Mouse (Mus musculus) embryonic fibroblast, embryonic 13.5 days (primary cell): ENCODE measurements around the gene Dera.

Source experiments
- CTCF ChIP-seq: IDR thresholded peaks from 2 replicates; pipeline ENCODE4 v1.5.1; 2011; ENCODE audit warnings: mild to moderate bottlenecking, control low read depth, low read length, moderate library complexity, borderline replicate concordance; ENCODE audit not compliant: insufficient read depth
- POLR2A ChIP-seq: IDR thresholded peaks from 2 replicates; pipeline ENCODE4 v1.6.1; 2011; ENCODE audit warnings: low read depth, mild to moderate bottlenecking, control low read depth, low read length, moderate library complexity

- TF ChIP-seq CTCF = no peak
- TF ChIP-seq POLR2A = no peak
Measured at GRCm38 (mm10) chr6:137710179-137711037, 43.9 kb upstream of the Dera start.
